In the genomic region with DNA sequence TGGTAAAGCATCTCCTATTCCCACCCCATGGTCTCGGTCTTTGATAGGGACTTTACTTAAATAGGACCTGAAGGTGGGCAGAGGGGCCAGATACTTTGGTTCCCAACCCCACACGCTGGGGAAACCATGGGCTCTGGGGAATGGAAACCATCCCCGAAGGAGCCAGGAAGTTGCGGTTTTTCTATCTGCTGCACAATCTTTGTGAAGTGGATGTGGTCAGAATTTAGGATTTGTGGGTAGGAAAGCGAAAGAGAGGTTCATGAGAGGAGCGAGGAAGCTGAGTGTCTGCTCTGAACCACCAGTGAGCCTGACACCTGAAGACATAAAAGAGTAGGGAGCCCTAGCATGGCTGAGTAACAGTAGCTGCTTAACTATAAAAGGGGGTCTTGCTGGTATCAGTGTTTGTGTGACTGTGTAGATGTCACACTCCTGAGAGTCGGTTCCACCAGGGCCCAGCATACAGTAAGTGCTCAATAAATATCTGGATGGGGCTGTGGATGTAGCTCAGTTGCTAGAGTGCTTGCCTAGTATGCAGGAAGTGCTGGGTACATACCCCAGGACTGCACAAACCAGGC, we compare ENCODE assay signal across 11 mouse cellular contexts. TPM values are rescaled to one million over a fixed set of nuclear protein-coding genes. Genes with fewer than 3 reads are reported as not detected.
A peak's percentile ranks its signal among the peaks of the same experiment; 100 is the strongest.
DNase-seq lines count a peak whose midpoint lies in the region; ATAC-seq and TF ChIP-seq lines count a peak whose summit lies in the region.
"Had no signal": no experiment of that assay in that cellular context is flagged by ENCODE, and none has a peak within 500 bp of the region (broad histone marks: within the 10 kb centered on the region; RNA-seq: fewer than 3 reads in every experiment).

No protein-coding gene starts in this region.

- in situ Hi-C loops in CH12.LX (cut with MboI; ENCODE audit: low pct_ligation_motif_present, low pct_unique_long_range_greater_than_20kb, low sequenced_read_pairs) = loop anchor here (25.0 kb wide), 1 partner anchor 838 kb away; the partner anchor contains the start of gene Slc1a5

- H3K79me2 ChIP-seq in CH12.LX (replicated peaks; ENCODE audit: control insufficient read depth, extremely low read depth, insufficient read depth, poor library complexity, severe bottlenecking) = peaks cover 12% of the 10 kb centered on the region

- H3K36me3 ChIP-seq in heart, embryonic 16.5 days (ENCODE audit: control insufficient read depth, insufficient read depth) = peaks cover 28% of the 10 kb centered on the region
- H3K36me3 ChIP-seq in CH12.LX (replicated peaks in 1 of 2; ENCODE audit: control insufficient read depth in 1 of 2, insufficient read depth in 1 of 2, low read length in 1 of 2) = peaks cover 11 to 13% of the 10 kb centered on the region in 2 experiments
- peaks cover 12% of the 10 kb centered on the region for H3K36me3 ChIP-seq in intestine, embryonic 16.5 days (ENCODE audit: control insufficient read depth, insufficient read depth, low read length)
- no peaks in the 10 kb centered on the region for H3K36me3 ChIP-seq in forebrain, embryonic 15.5 days

- intact Hi-C loops in gastrocnemius, postnatal 36 days (cut with DNase I) = no loop called here

- H3K27ac ChIP-seq in heart, embryonic 16.5 days (ENCODE audit: low read length) = peak overlapping the region; percentile 37
- H3K27ac ChIP-seq in CH12.LX (ENCODE audit: insufficient read depth, low read depth) = no peak overlapping the region
- peak overlapping the region; percentile 62 for H3K27ac ChIP-seq in intestine, embryonic 16.5 days (ENCODE audit: low read length)
- H3K27ac ChIP-seq in forebrain, embryonic 15.5 days (replicated peaks) = no peak overlapping the region
- H3K27ac ChIP-seq: hindbrain, embryonic 12.5 days had no signal

- dilution Hi-C loops in CH12.LX (cut with MboI; ENCODE audit: extremely low pct_ligation_motif_present, extremely low pct_unique_long_range_greater_than_20kb, low sequenced_read_pairs) = no loop called here

- DNase-seq in heart, adult 9 months (ENCODE audit: low spot score in 2 of 2) = no peak
- DNase-seq in 3134 (ENCODE audit: extremely low read depth, insufficient read length, low spot score) = peak; percentile 60
- DNase-seq in CH12.LX (ENCODE audit: extremely low read depth) = no peak
- no peak for DNase-seq in gastrocnemius, postnatal 36 days
- no peak for DNase-seq in cerebellum, postnatal 25 days
- DNase-seq: cerebellum, adult 9-10 months; right cerebral cortex, postnatal 14 days had no signal

- H3K4me3 ChIP-seq in heart, embryonic 16.5 days (ENCODE audit: low read length) = no peak overlapping the region
- H3K4me3 ChIP-seq in CH12.LX (replicated peaks in 1 of 3; ENCODE audit: low read depth in 2 of 3, low read length in 2 of 3, poor library complexity in 1 of 3) = no peak overlapping the region
- H3K4me3 ChIP-seq in intestine, embryonic 16.5 days (ENCODE audit: low read length) = no peak overlapping the region
- H3K4me3 ChIP-seq in forebrain, embryonic 15.5 days = no peak overlapping the region

- no peak for TF ChIP-seq CTCF in CH12.LX (conservative IDR thresholded peaks at IDR 0.05 in 1 of 2, IDR thresholded peaks at IDR 0.05 in 1 of 2; ENCODE audit: low read depth in 2 of 2, low read length in 2 of 2)

- peaks cover 28% of the 10 kb centered on the region for H3K4me1 ChIP-seq in heart, embryonic 16.5 days (ENCODE audit: control insufficient read depth, insufficient read depth, low read length)
- H3K4me1 ChIP-seq in CH12.LX (ENCODE audit: control insufficient read depth in 1 of 2, insufficient read depth in 2 of 2) = peaks cover 14 to 38% of the 10 kb centered on the region in 2 experiments
- H3K4me1 ChIP-seq in intestine, embryonic 16.5 days (ENCODE audit: control insufficient read depth, insufficient read depth, low read length) = peaks cover 20% of the 10 kb centered on the region
- H3K4me1 ChIP-seq in forebrain, embryonic 15.5 days = peaks cover 23% of the 10 kb centered on the region

- peak overlapping the region; percentile 40; the same call in 1 of the 2 replicates for H3K9ac ChIP-seq in heart, embryonic 16.5 days (ENCODE audit: low read length)
- no peak overlapping the region; the same call in 1 of the 2 replicates for H3K9ac ChIP-seq in CH12.LX (ENCODE audit: insufficient read depth, low read depth)
- no peak overlapping the region; the same call in 1 of the 2 replicates for H3K9ac ChIP-seq in intestine, embryonic 16.5 days (ENCODE audit: low read depth, low read length)
- H3K9ac ChIP-seq in forebrain, embryonic 15.5 days (replicated peaks) = no peak overlapping the region

- WGBS in heart, embryonic 16.5 days = 69% methylated on average over 7 of the region's 7 CpGs
- WGBS in intestine, embryonic 16.5 days = 77% methylated on average over 7 of the region's 7 CpGs
- WGBS in forebrain, embryonic 15.5 days = 89% methylated on average over 7 of the region's 7 CpGs

- no peaks in the 10 kb centered on the region for H3K9me3 ChIP-seq in heart, embryonic 16.5 days (replicated peaks; ENCODE audit: control insufficient read depth, low read length)
- H3K9me3 ChIP-seq in CH12.LX (replicated peaks; ENCODE audit: low read length) = peaks cover 3% of the 10 kb centered on the region
- no peaks in the 10 kb centered on the region for H3K9me3 ChIP-seq in intestine, embryonic 16.5 days (ENCODE audit: control insufficient read depth, low read length)
- H3K9me3 ChIP-seq in forebrain, embryonic 15.5 days = no peaks in the 10 kb centered on the region
- H3K9me3 ChIP-seq: hindbrain, embryonic 12.5 days had no signal

- no peak; the same call in 1 of the 2 replicates for TF ChIP-seq EP300 in CH12.LX (IDR thresholded peaks at IDR 0.05; ENCODE audit: low read length)

- ATAC-seq in heart, embryonic 16.5 days (replicated peaks; ENCODE audit: extremely low read depth, insufficient read depth, low FRiP score) = no peak
- no peak for ATAC-seq in intestine, embryonic 16.5 days
- ATAC-seq in forebrain, embryonic 15.5 days (replicated peaks) = no peak

- H3K4me2 ChIP-seq in heart, embryonic 16.5 days (ENCODE audit: low read depth, low read length) = no peak overlapping the region
- H3K4me2 ChIP-seq in CH12.LX (ENCODE audit: insufficient read depth, low read depth, poor library complexity, severe bottlenecking) = peak overlapping the region; percentile 79; the same call in 1 of the 2 replicates
- no peak overlapping the region for H3K4me2 ChIP-seq in intestine, embryonic 16.5 days (ENCODE audit: low read depth, low read length)
- no peak overlapping the region for H3K4me2 ChIP-seq in forebrain, embryonic 15.5 days (replicated peaks)

- no peaks in the 10 kb centered on the region for H3K27me3 ChIP-seq in heart, embryonic 16.5 days (ENCODE audit: control insufficient read depth, insufficient read depth, low read length)
- no peaks in the 10 kb centered on the region for H3K27me3 ChIP-seq in CH12.LX (replicated peaks)
- no peaks in the 10 kb centered on the region for H3K27me3 ChIP-seq in intestine, embryonic 16.5 days (replicated peaks; ENCODE audit: control insufficient read depth, insufficient read depth, low read length)
- H3K27me3 ChIP-seq in forebrain, embryonic 15.5 days = no peaks in the 10 kb centered on the region
- H3K27me3 ChIP-seq: hindbrain, embryonic 12.5 days had no signal

- no peak for TF ChIP-seq RAD21 in CH12.LX (IDR thresholded peaks at IDR 0.05; ENCODE audit: low read depth, low read length)

- TF ChIP-seq POLR2A in CH12.LX (IDR thresholded peaks at IDR 0.05; ENCODE audit: low read depth, low read length) = no peak

TF ChIP-seq in CH12.LX, 34 proteins besides CTCF, POLR2A, EP300 and RAD21 (continues in another document):
- TF ChIP-seq MEF2A (IDR thresholded peaks at IDR 0.05; ENCODE audit: borderline replicate concordance, low read depth, low read length) (no peak), BHLHE40 (IDR thresholded peaks at IDR 0.05; ENCODE audit: low read depth, low read length) (no peak), RCOR1 (conservative IDR thresholded peaks at IDR 0.05; ENCODE audit: low read depth, low read length) (no peak), JUN (IDR thresholded peaks at IDR 0.05; ENCODE audit: insufficient read depth, low read depth, low read length) (no peak), SIN3A (IDR thresholded peaks at IDR 0.05; ENCODE audit: low read length) (0 out of 2 replicates have a peak, but pooled peaks have one; percentile 4), PAX5 (IDR thresholded peaks at IDR 0.05; ENCODE audit: low read length) (no peak), MXI1 (IDR thresholded peaks at IDR 0.05; ENCODE audit: low read depth, low read length) (no peak), ZNF384 (IDR thresholded peaks at IDR 0.05; ENCODE audit: low read depth, low read length) (no peak), MAFK (IDR thresholded peaks at IDR 0.05; ENCODE audit: insufficient replicate concordance, low read length) (0 out of 2 replicates have a peak, but pooled peaks have one; percentile 17), GABPA (IDR thresholded peaks at IDR 0.05; ENCODE audit: insufficient replicate concordance, low read depth, low read length) (no peak)

RNA-seq across cellular contexts. Expression of gene Nop53, which starts 3.4 kb away (rescaled TPM):
- 128 and 154 TPM in 2 replicates for polyA plus RNA-seq in heart, embryonic 16.5 days (2015; fragmentation: Nextera tagmentation; extraction: Ambion mirVana)
- total RNA-seq in CH12.LX (2012; rRNA removed) (234 and 310 TPM in 2 replicates), CH12.LX (2014; rRNA removed) (171 and 199 TPM in 2 replicates)
- polyA plus RNA-seq in CH12.LX (2012; ENCODE audit: insufficient read length, low read depth) = 291 and 339 TPM in 2 replicates
- 153 and 156 TPM in 2 replicates for polyA plus RNA-seq in intestine, embryonic 16.5 days (2015; fragmentation: Nextera tagmentation; extraction: Ambion mirVana)
- polyA plus RNA-seq in forebrain, embryonic 15.5 days (2015; fragmentation: Nextera tagmentation; extraction: Ambion mirVana) = 144 and 150 TPM in 2 replicates
- total RNA-seq in gastrocnemius, postnatal 36 days (2021) = 10 to 100 TPM; 81.3 to 97.1 TPM

RNA-seq across cellular contexts. Expression of gene Ehd2, which starts 18.1 kb away (rescaled TPM):
- polyA plus RNA-seq in heart, embryonic 16.5 days (2015; fragmentation: Nextera tagmentation; extraction: Ambion mirVana) = 61.8 and 66.7 TPM in 2 replicates
- total RNA-seq in CH12.LX (2012; rRNA removed) (4.7 and 7.0 TPM in 2 replicates), CH12.LX (2014; rRNA removed) (1.1 and 1.2 TPM in 2 replicates)
- polyA plus RNA-seq in CH12.LX (2012; ENCODE audit: insufficient read length, low read depth) = 4.4 and 5.2 TPM in 2 replicates
- 48.1 and 50.9 TPM in 2 replicates for polyA plus RNA-seq in intestine, embryonic 16.5 days (2015; fragmentation: Nextera tagmentation; extraction: Ambion mirVana)
- polyA plus RNA-seq in forebrain, embryonic 15.5 days (2015; fragmentation: Nextera tagmentation; extraction: Ambion mirVana) = 3.7 and 5.0 TPM in 2 replicates
- total RNA-seq in gastrocnemius, postnatal 36 days (2021) = 10 to 100 TPM; 40.8 to 47.9 TPM

RNA-seq across cellular contexts. Expression of gene Selenow, which starts 27.1 kb away (rescaled TPM):
- 654 and 659 TPM in 2 replicates for polyA plus RNA-seq in heart, embryonic 16.5 days (2015; fragmentation: Nextera tagmentation; extraction: Ambion mirVana)
- total RNA-seq in CH12.LX (2012; rRNA removed) (62.2 and 65.2 TPM in 2 replicates), CH12.LX (2014; rRNA removed) (44.1 and 44.9 TPM in 2 replicates)
- 244 and 257 TPM in 2 replicates for polyA plus RNA-seq in CH12.LX (2012; ENCODE audit: insufficient read length, low read depth)
- polyA plus RNA-seq in intestine, embryonic 16.5 days (2015; fragmentation: Nextera tagmentation; extraction: Ambion mirVana) = 646 and 660 TPM in 2 replicates
- polyA plus RNA-seq in forebrain, embryonic 15.5 days (2015; fragmentation: Nextera tagmentation; extraction: Ambion mirVana) = 1,503 and 1,574 TPM in 2 replicates
- total RNA-seq in gastrocnemius, postnatal 36 days (2021) = 1,000 to 10,000 TPM; 1,487 to 1,586 TPM

Comparison
In these comparisons a context has a peak if more than half of its experiments do, and no peak if none do; other contexts are left out.
1. H3K27ac ChIP-seq: peak in heart, embryonic 16.5 days (single experiment) and intestine, embryonic 16.5 days (single experiment); none in CH12.LX (single experiment) and forebrain, embryonic 15.5 days (single experiment).